Mouse (Mus musculus) right cerebral cortex, postnatal 36 days (tissue): ENCODE measurements around the gene Ldb1.

Source experiments
- DNase-seq, 2 experiments: peaks; one replicate each; pipeline ENCODE4 v3.0.0; 2022; ENCODE audit warnings: low spot score in 2 of 2, mixed read lengths in 1 of 2

Gene Ldb1

DNA sequence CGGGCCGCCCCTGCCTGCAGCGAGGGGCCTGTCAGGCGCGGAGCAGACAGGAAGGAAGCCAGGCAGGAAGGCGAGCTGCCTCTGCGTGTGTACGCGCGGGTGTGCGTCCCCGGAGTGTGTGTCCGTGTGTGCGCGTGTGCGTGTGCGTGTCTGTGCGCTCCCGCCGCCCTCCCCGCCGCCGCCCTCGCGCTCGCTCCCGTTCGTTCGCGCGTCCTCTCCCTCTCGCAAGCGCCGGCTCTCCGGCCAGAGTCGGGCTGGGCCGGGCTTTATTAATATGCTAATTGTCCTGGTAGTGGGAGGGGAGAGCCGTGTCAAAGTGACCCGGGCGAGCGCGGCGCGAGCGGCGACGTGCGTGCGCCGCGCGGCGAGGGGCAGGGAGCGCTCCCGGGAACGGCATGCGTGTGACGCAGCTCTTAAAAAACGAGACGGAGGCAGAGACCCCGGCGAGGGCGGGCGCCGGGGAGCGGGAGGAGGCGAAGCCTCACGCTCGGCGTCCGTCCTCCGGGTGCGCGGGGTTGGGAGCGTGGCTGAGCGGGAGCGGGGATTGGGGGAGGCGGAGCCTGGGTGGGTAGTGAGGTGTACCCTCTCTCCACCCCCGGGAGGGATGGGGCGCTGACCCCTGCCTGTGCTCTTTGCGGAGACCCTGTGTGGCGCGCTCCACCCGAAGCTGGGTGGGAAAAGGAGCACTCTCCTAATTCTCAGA lies at the start of gene Ldb1:
Gene Ldb1 (minus strand): TSS at position 222 of the 703 bp plus-strand sequence.
- peak; percentile 80 to 81 for DNase-seq

DNA sequence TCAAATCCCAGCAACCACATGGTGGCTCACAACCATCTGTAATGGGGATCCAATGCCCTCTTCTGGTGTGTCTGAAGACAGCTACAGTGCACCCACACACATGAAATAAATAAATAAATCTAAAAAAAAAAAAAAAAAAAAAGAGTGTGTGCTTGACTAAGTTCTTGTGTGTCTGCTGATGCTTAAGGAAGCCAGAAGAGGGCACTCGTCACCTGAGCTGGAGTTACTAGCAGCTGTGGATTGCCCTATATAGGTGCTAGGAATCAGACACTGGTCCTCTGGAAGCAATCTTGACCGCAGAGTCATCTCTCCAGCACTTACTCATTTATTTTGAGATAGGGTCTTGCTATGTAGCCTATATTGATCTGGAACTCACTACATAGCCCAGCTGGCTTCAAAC lies 49.1 kb upstream of the Ldb1 start:
- DNase-seq = no peak

DNA sequence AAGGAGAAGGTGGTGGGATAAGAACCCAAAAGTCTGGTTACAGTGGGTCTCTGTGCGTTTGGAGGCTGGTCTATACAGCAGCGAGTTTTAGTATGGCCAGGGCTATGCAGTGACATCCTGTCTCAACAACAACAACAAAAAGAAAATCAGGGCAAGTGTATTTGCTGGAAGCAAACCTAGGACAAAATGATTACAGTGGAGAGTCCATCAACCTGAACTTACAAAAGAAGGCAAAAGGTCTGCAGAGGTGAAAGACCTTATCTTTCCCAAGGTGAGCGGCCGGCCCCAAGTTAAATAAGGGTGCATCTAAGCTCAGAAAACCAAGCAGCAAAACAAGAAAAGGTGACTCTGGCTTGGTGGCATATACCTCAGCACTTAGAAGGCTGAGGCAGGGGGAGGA lies 46.6 kb upstream of the Ldb1 start:
- DNase-seq = no peak

GRCm38 (mm10) chr19:46087871-46088270 lies 42.9 kb upstream of the Ldb1 start:
- no peak for DNase-seq

DNA sequence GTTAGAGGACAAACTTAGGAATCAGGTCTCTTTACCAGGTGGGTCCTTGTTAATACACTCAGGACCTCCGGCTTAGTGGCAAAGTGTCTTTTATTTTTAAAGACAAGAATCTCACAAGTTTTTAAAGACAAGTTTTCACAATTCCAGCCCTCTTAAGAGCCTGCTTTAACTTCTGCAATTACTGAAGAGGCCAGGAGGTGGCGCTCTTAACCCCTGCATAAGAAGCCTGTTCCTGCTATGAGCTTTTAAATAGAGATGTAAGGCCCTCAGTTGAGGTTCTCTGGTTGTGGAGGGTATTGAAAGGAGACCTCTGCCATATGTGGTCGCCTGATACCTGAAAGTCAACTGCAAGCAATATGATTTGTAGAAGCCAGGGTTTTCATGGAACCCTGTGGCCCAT lies 41.3 kb upstream of the Ldb1 start:
- DNase-seq = peak in 1 of 2 experiments; percentile 24

DNA sequence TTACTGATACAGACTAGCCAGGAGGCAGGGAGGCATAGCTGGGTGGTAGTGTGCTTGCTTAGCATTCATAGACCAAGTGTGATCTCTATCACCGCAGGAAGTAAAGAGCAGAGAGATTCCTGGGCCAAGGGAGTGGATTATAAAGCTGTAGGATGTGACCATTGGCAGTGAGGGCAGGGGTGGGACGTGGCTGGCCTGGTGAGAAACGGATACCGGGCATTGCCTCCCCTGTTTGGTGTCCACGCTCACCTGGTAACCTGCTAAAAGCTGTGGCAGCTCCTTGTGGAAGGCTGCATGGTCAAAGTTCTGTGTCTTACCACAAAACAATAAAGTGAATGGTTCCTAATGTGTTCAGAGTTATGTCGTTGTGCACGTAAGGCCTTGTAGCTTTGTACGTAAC lies 40.2 kb upstream of the Ldb1 start:
- DNase-seq = no peak

DNA sequence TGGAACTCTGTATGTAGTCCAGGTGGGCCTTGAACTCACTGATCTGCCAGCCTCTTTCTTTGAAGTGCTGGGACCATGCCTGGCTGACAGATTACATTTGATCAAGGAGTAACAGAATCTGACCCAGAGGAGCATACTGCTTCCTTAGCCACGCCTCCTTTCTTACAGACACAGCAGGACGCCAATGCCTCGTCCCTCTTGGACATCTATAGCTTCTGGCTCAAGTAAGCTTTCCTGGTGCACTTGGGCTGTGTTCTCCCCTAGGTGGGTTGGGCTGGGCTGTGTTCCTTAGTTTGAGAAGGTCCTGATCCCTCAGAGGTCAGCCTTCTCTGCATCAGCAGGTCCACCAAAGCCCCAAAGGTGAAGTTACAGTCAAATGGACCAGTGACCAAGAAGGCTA lies 33.5 kb upstream of the Ldb1 start:
- DNase-seq = no peak

GRCm38 (mm10) chr19:46075616-46076607 lies 30.9 kb upstream of the Ldb1 start, which contains the start of gene Nolc1:
Gene Nolc1, plus strand, starts transcription at chr19:46075863.
- peak; percentile 100 for DNase-seq

DNA sequence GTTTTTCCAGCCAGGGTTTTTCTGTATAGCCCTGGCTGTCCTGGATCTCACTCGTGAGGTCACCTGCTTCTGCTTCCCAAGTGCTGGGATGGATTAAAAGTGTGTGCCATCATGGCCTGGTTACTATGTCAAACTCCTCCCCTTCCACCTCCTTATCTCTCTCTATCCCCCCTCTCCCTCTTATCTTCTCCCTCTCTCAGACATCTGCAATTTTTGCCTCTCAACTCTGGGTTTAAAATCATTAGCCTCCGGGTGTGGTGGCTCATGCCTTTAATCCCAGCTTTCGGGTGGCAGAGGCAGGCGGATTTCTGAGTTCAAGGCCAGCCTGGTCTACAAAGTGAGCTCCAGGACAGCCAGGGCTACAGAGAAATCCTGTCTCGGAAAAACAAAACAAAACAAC lies 29.3 kb upstream of the Ldb1 start:
- no peak for DNase-seq

- no peak for DNase-seq
Measured at GRCm38 (mm10) chr19:46073285-46073684, 28.3 kb upstream of the Ldb1 start.

DNA sequence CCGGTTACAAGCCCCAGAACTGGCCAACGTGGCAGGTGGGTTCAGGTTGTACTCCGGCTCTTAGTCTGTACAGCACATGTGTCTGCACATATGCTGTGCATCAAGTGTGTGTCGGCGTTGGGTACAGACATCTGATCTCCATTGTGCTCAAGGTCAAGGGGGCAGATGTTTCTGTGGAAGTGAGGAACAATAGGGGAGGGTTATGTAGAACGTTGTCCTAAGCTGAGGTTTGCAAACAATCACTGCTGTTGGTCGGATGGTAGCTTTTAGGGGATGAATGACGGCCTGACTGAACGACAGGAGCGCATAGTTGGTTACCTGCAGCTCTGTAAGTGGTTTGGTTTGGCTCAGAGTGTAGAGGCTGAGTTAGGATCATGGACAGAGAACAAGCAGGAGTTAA lies 23.0 kb upstream of the Ldb1 start:
- DNase-seq = no peak

DNA sequence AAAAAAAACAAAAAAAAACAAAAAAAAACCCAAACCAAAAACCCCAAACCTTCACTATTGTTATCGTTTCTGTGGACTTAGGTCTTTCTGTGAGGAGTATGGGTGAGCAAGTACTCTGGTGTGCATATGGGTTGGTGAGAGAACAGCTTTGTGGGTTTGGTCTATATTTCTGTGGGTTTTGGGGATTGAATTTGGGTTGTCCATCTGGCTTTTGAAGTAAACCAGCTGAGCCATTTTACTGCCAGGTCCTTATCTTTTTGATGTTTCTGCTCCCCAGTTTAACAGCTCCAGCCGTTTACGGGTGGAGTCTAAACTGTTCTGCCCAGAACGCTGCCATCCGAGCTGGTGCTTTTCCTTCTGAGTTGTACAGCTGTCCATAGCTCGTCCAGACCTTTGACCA lies 15.8 kb upstream of the Ldb1 start:
- no peak for DNase-seq

GRCm38 (mm10) chr19:46058466-46058865 lies 13.5 kb upstream of the Ldb1 start:
- DNase-seq = no peak

DNA sequence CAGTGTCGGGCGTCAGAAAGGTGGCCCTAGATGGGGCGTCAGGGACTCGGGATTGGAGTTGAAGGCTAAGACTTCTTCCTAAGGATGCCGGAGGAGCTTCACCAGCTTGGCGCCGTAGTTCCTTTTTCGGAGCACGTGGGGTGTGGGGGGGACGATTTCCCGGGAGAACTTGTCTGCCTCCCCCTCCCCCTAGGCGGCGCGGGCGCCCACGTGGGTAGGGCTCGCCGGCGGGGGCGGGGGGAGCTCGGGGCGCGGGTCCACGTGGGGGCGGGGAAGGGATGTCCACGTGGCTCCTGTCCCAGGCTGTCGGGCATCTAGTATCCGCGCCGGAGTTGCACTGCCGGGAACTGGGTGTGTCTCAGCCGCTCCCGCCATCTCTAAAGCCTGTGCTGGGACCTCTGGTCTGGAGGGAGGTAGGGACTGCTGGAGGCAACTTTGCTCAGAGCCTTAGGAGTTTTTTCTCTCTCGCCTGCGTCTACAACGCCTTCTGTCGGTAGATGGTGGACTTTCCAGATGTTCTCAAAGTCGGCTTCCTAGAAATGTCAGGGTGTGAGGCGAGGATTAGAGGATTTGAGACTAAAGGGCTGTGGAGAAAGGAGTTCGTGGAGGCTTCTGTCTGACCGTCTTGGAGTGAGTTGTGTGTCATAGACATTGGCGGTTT lies 12.1 kb upstream of the Ldb1 start:
- DNase-seq = peak; percentile 65

GRCm38 (mm10) chr19:46056388-46056946 lies 11.5 kb upstream of the Ldb1 start:
- peak; percentile 90 to 95 for DNase-seq

GRCm38 (mm10) chr19:46055752-46056387 lies 10.9 kb upstream of the Ldb1 start:
- no peak for DNase-seq

- no peak for DNase-seq
Measured at GRCm38 (mm10) chr19:46050462-46050861, 5.4 kb upstream of the Ldb1 start.

DNA sequence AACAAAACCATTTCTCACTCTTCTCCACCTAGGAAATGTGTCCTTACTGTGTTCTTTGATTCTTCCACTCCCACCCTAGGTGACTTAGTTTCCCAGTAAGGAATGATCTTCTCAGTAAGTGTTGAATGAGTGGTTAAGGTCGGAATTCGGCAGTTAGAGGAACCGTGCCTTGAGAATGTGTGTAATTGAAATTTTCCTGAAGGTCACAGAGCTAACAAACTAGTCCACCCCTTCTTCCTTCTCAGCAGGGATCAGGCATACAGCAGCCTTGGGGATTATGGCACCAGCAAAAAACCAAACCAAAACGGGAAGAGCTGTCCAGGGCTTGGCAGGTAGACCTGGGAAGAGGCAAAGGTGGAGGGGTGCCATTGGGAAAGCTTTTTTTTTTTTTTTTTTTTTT lies 4.1 kb upstream of the Ldb1 start:
- DNase-seq = no peak

- no peak for DNase-seq
Measured at GRCm38 (mm10) chr19:46047426-46047825, 2.4 kb upstream of the Ldb1 start.

DNA sequence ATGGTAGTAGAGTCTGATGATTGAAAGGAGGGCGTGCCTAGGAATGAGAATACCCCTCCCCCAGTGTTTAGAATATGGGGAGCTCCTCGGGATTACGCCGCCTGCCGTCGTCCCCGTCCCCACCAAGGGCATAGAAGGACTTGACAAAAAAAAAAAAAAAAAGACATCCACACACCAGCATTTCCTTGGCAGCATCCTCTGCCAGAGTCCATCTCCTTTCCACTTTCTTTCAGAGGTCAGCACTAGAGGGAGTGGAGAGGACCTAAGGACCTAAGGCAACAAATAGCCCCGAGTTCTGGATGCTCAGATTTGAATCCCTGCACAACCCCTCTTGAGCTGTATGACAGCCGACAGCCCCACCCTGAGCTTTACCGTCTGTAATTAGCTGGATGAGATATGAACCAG lies 1.6 kb upstream of the Ldb1 start:
- DNase-seq = no peak

DNA sequence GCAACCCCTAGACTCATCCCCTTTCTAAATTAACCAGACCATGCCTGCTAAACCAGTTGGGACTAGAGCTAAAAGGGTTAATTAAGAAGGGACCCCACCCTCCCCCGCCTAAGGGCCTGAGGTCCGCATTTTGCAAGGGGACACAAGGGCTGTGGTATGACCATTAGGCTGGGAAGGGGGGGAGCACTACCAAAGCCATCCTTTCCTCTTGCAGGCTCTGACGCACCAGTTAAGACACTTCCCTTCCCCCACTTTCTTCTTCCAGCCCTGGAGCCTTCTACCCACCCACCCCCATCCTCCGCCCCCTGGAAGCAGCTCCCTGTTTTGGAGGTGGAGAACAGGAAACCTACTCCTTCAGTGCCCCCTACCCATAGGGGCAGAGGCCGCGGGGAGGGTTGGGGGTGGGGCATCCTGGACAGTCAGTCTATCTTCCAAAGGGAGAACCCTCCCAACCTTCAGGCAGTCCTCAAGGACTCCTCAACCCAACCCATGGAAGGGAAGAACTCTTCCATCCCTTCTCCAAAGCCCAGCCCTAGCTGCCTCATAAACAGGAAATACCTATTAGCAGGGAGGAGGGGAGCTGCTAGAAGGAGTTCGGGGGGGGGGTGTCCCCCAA lies 790 bp upstream of the Ldb1 start:
- peak in 1 of 2 experiments; percentile 54 for DNase-seq
